Mouse (Mus musculus): ENCODE data around the gene C1qtnf6. TPM values are rescaled to one million over a fixed set of nuclear protein-coding genes. Genes with fewer than 3 reads are reported as not detected.

Gene C1qtnf6
- total and polyA plus RNA-seq, 3 experiments, result 5.7 to 28.1 (median 6.3) TPM

GRCm38 (mm10) chr15:78494968-78495406, 36.2 kb downstream of the C1qtnf6 start, which contains the start of gene Il2rb (continued):
- TF ChIP-seq HCFC1 (IDR thresholded peaks at IDR 0.05; ENCODE audit: low read depth, low read length), result no peak; the same call in 1 of the 2 replicates
- no peak; the same call in 1 of the 2 replicates for TF ChIP-seq MEF2A (IDR thresholded peaks at IDR 0.05; ENCODE audit: borderline replicate concordance, low read depth, low read length)
- TF ChIP-seq IRF4 (IDR thresholded peaks at IDR 0.05; ENCODE audit: low read depth, low read length), result peak; percentile 33; the same call in 1 of the 2 replicates
- TF ChIP-seq ZNF384 (IDR thresholded peaks at IDR 0.05; ENCODE audit: low read depth, low read length), result no peak
- no peak for TF ChIP-seq USF1 (IDR thresholded peaks at IDR 0.05; ENCODE audit: low read depth, low read length)
- no peak for TF ChIP-seq GABPA (IDR thresholded peaks at IDR 0.05; ENCODE audit: insufficient replicate concordance, low read depth, low read length)
- peak; percentile 61; the same call in 1 of the 2 replicates for TF ChIP-seq POLR2A (IDR thresholded peaks at IDR 0.05; ENCODE audit: low read depth, low read length)
- TF ChIP-seq UBTF (IDR thresholded peaks at IDR 0.05; ENCODE audit: low read depth, low read length), result peak; percentile 27; the same call in 1 of the 2 replicates
- TF ChIP-seq ZC3H11A (IDR thresholded peaks at IDR 0.05; ENCODE audit: low read depth, low read length), result no peak

- peak overlapping the region; percentile 52 to 76 (median 57) for H3K4me3 ChIP-seq (replicated peaks in 1 of 3; ENCODE audit: low read depth in 2 of 3, low read length in 2 of 3, poor library complexity in 1 of 3)
- H3K27me3 ChIP-seq (replicated peaks), result no peaks in the 10 kb centered on the region
- H3K27ac ChIP-seq (ENCODE audit: insufficient read depth, low read depth), result peak overlapping the region; percentile 75
- TF ChIP-seq ZKSCAN1 (IDR thresholded peaks at IDR 0.05; ENCODE audit: borderline replicate concordance, low read depth, low read length) (no peak), JUND (conservative IDR thresholded peaks at IDR 0.05; ENCODE audit: low read depth, low read length) (peak; percentile 42; the same call in 1 of the 2 replicates), ZMIZ1 (IDR thresholded peaks at IDR 0.05; ENCODE audit: low read depth, low read length) (peak; percentile 84), JUN (IDR thresholded peaks at IDR 0.05; ENCODE audit: insufficient read depth, low read depth, low read length) (no peak), MAX (IDR thresholded peaks at IDR 0.05; ENCODE audit: low read length) (peak; percentile 61), SIN3A (IDR thresholded peaks at IDR 0.05; ENCODE audit: low read length) (peak; percentile 80), IRF4 (IDR thresholded peaks at IDR 0.05; ENCODE audit: low read depth, low read length) (peak; percentile 72), RAD21 (IDR thresholded peaks at IDR 0.05; ENCODE audit: low read depth, low read length) (no peak; the same call in 1 of the 2 replicates), CHD1 (IDR thresholded peaks at IDR 0.05; ENCODE audit: low read depth, low read length) (no peak; the same call in 1 of the 2 replicates), ELF1 (IDR thresholded peaks at IDR 0.05; ENCODE audit: low read depth, low read length) (no peak), CHD2 (IDR thresholded peaks at IDR 0.05; ENCODE audit: low read length) (peak; percentile 34), MAFK (IDR thresholded peaks at IDR 0.05; ENCODE audit: insufficient replicate concordance, low read length) (no peak), TBP (conservative IDR thresholded peaks at IDR 0.05; ENCODE audit: low read depth, low read length) (peak; percentile 59; the same call in 1 of the 2 replicates), CTCF (conservative IDR thresholded peaks at IDR 0.05 in 1 of 2, IDR thresholded peaks at IDR 0.05 in 1 of 2; ENCODE audit: low read depth in 2 of 2, low read length in 2 of 2) (no peak), POLR2AphosphoS2 (IDR thresholded peaks at IDR 0.05; ENCODE audit: low read depth, low read length) (0 out of 2 replicates have a peak, but pooled peaks have one; percentile 64), HCFC1 (IDR thresholded peaks at IDR 0.05; ENCODE audit: low read depth, low read length) (peak; percentile 16; the same call in 1 of the 2 replicates), KAT2A (IDR thresholded peaks at IDR 0.05; ENCODE audit: insufficient replicate concordance, low read length) (no peak), POLR2A (IDR thresholded peaks at IDR 0.05; ENCODE audit: low read depth, low read length) (peak; percentile 48; the same call in 1 of the 2 replicates), SMC3 (IDR thresholded peaks at IDR 0.05; ENCODE audit: low read depth, low read length) (peak; percentile 26; the same call in 1 of the 2 replicates), RCOR1 (conservative IDR thresholded peaks at IDR 0.05; ENCODE audit: low read depth, low read length) (no peak), MXI1 (IDR thresholded peaks at IDR 0.05; ENCODE audit: low read depth, low read length) (peak; percentile 87), USF1 (IDR thresholded peaks at IDR 0.05; ENCODE audit: low read depth, low read length) (peak; percentile 51), ZNF384 (IDR thresholded peaks at IDR 0.05; ENCODE audit: low read depth, low read length) (no peak), PAX5 (IDR thresholded peaks at IDR 0.05; ENCODE audit: low read length) (no peak), MEF2A (IDR thresholded peaks at IDR 0.05; ENCODE audit: borderline replicate concordance, low read depth, low read length) (no peak), NRF1 (IDR thresholded peaks at IDR 0.05; ENCODE audit: low read depth, low read length) (peak; percentile 26; the same call in 1 of the 2 replicates), ETS1 (conservative IDR thresholded peaks at IDR 0.05; ENCODE audit: low read depth, low read length) (peak; percentile 91), MYC (IDR thresholded peaks at IDR 0.05; ENCODE audit: low read depth, low read length) (peak; percentile 54; the same call in 1 of the 2 replicates), GABPA (IDR thresholded peaks at IDR 0.05; ENCODE audit: insufficient replicate concordance, low read depth, low read length) (no peak), MAZ (IDR thresholded peaks at IDR 0.05; ENCODE audit: low read depth, low read length) (no peak), NELFE (IDR thresholded peaks at IDR 0.05; ENCODE audit: low read depth, low read length) (no peak; the same call in none of the 2 replicates), TCF12 (IDR thresholded peaks at IDR 0.05; ENCODE audit: low read depth, low read length) (peak; percentile 75; the same call in 1 of the 2 replicates)
These were observed 37.7 kb downstream of the C1qtnf6 start for GRCm38 (mm10) chr15:78493401-78494010.

More at GRCm38 (mm10) chr15:78493401-78494010, 37.7 kb downstream of the C1qtnf6 start:
- dilution Hi-C loops (cut with MboI; ENCODE audit: extremely low pct_ligation_motif_present, extremely low pct_unique_long_range_greater_than_20kb, low sequenced_read_pairs) (no loop called here), in situ Hi-C loops (cut with MboI; ENCODE audit: low pct_ligation_motif_present, low pct_unique_long_range_greater_than_20kb, low sequenced_read_pairs) (no loop called here)
- Histone ChIP-seq H3K9me3 (replicated peaks; ENCODE audit: low read length) (no peaks in the 10 kb centered on the region), H3K36me3 (replicated peaks in 1 of 2; ENCODE audit: control insufficient read depth in 1 of 2, insufficient read depth in 1 of 2, low read length in 1 of 2) (peaks cover 33 to 43% of the 10 kb centered on the region in 2 experiments), H3K4me2 (ENCODE audit: insufficient read depth, low read depth, poor library complexity, severe bottlenecking) (peak overlapping the region; percentile 73), H3K9ac (ENCODE audit: insufficient read depth, low read depth) (peak overlapping the region; percentile 67), H3K4me1 (ENCODE audit: control insufficient read depth in 1 of 2, insufficient read depth in 2 of 2) (peaks cover 22 to 50% of the 10 kb centered on the region in 2 experiments), H3K79me2 (replicated peaks; ENCODE audit: control insufficient read depth, extremely low read depth, insufficient read depth, poor library complexity, severe bottlenecking) (no peaks in the 10 kb centered on the region)
- peak; percentile 87 for DNase-seq (ENCODE audit: extremely low read depth)

Data from CH12.LX (cell line).